Mouse (Mus musculus) lung, postnatal 0 days (tissue): ENCODE measurements at regions not wholly inside any gene's neighbourhood (a gene's known extent, or its start where the extent isn't known, plus 50 kb on each side); places are given as distances from the start of the nearest gene placed in this dataset.

Source experiments
- CTCF ChIP-seq: IDR thresholded peaks from 2 replicates; pipeline ENCODE4 v1.5.1; 2016; ENCODE audit warnings: antibody characterized with exemption, mild to moderate bottlenecking
- EP300 ChIP-seq: IDR thresholded peaks from 2 replicates; pipeline ENCODE4 v1.6.1; 2016; ENCODE audit warnings: antibody characterized with exemption, mild to moderate bottlenecking, control low read depth

DNA sequence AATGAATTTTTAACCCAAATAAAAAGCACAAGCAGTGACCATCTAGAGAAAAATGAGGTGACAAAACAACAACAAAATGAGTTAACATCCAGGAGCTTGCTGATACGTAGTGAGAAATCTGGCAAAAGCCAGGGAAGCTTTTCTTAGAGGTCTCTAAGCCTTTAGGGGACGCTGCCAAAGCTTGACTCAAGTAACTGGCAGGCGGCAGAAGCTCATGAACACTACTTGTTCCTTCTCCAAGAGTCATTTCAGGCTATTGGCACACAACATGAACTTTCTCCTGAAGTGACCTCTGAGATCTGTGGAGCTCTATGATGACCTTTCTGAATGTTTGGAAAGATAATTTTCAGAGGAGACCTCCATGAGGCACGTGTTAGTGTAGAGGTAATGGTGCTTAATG lies 98.6 kb upstream of the Nova1 start:
- no peak for TF ChIP-seq CTCF
- no peak for TF ChIP-seq EP300
